Mouse (Mus musculus) kidney, adult 2 months (tissue): Measurements from ENCODE around the gene Fam78b.

ENCODE experiments used
- CTCF ChIP-seq: fragments of 200-500 bp; conservative IDR thresholded peaks from 2 replicates; pipeline ENCODE4 v1.5.1; 2011; ENCODE audit warnings: low read depth, mild to moderate bottlenecking, control low read depth, low read length, moderate library complexity, mixed read lengths; ENCODE audit not compliant: insufficient read depth, insufficient read length
- POLR2A ChIP-seq: fragments of 200-500 bp; IDR thresholded peaks from one replicate; pipeline ENCODE4 v1.6.1; 2011; ENCODE audit warnings: low read depth, low read length, control low read depth

DNA sequence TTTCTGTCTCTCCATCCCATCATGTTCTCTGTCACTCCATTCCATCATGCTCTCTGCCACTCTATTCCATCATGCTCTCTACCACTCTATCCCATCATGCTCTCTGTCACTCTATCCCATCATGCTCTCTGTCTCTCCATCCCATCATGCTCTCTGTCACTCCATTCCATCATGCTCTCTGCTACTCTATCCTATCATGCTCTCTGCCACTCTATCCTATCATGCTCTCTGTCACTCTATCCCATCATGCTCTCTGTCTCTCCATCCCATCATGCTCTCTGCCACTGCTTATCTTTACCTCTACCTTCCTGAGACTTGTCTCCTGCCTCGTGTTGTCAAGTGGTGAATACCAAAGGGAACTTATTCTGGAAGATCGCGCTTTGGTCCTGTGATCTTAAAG, 49.6 kb downstream of the Fam78b start:
- TF ChIP-seq POLR2A (no peak), CTCF (no peak)
